Mouse (Mus musculus): ENCODE data around the gene Cntnap5a. TPM values are rescaled to one million over a fixed set of nuclear protein-coding genes. Genes with fewer than 3 reads are reported as not detected.

Cntnap5a gene
- polyA plus RNA-seq, 1 experiment = 0.10 TPM

DNA sequence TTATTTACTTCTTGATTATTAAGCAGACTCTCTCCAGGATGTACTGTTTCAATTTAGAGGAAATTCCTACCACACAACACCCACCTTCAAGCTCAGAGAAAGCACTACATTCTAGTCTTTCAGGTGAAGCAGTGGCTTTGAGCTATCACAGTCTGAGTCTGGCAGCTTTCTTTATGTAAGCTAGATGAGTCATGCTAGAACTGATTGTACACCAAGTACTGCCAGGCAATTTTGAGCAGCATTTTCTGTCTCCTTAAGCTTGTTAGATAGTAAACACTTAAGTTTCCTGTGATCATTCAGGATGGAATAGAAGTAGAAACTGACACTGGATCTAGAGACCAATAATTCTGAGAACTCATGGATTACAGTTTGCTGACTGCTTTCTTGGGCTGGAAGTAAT, 61.0 kb downstream of the Cntnap5a start:
- no peak overlapping the region for H3K9ac ChIP-seq (ENCODE audit: low read depth, poor library complexity, severe bottlenecking)
- no peaks in the 10 kb centered on the region for H3K4me1 ChIP-seq (ENCODE audit: control insufficient read depth, insufficient read depth, low read length)
- H3K9me3 ChIP-seq (replicated peaks; ENCODE audit: control insufficient read depth, insufficient read depth, low read length, poor library complexity, severe bottlenecking) = no peaks in the 10 kb centered on the region
- TF ChIP-seq EP300 (IDR thresholded peaks at IDR 0.05; ENCODE audit: insufficient read depth, low read depth, low read length) = no peak
- TF ChIP-seq POLR2A (IDR thresholded peaks at IDR 0.05; ENCODE audit: insufficient read depth, low read length) = no peak
- no peak for TF ChIP-seq CTCF (IDR thresholded peaks at IDR 0.05; ENCODE audit: low read depth, low read length)
- H3K4me3 ChIP-seq (ENCODE audit: low read depth, low read length) = no peak overlapping the region
- no peaks in the 10 kb centered on the region for H3K27me3 ChIP-seq (ENCODE audit: control insufficient read depth, insufficient read depth, low read length, poor library complexity, severe bottlenecking)
- H3K27ac ChIP-seq (ENCODE audit: insufficient read depth, low read length) = no peak overlapping the region
- H3K36me3 ChIP-seq (ENCODE audit: control insufficient read depth, insufficient read depth, low read length, poor library complexity, severe bottlenecking) = no peaks in the 10 kb centered on the region

DNA sequence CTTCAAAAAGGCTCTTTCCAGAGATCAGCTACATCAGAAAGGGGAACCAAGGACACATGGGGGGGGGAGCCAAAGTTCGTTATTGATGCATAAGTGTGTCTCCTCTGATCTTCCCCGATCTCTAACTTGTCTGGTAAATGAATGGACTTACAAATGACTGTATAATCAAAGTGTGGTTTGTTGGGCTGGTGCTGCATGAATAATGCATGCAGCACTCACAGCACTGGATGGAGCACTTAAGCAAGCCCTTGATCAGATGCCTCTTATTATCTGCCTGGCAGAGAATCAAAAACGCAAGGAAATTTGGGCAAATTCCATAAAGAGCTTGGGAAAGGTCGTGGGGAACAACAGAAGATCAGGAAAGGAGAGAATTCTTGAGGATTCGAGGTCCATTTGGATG, 100.2 kb downstream of the Cntnap5a start:
- Histone ChIP-seq H3K9ac (ENCODE audit: low read depth, poor library complexity, severe bottlenecking) (no peak overlapping the region), H3K9me3 (replicated peaks; ENCODE audit: control insufficient read depth, insufficient read depth, low read length, poor library complexity, severe bottlenecking) (no peaks in the 10 kb centered on the region), H3K27ac (ENCODE audit: insufficient read depth, low read length) (no peak overlapping the region), H3K4me3 (ENCODE audit: low read depth, low read length) (no peak overlapping the region), H3K36me3 (ENCODE audit: control insufficient read depth, insufficient read depth, low read length, poor library complexity, severe bottlenecking) (no peaks in the 10 kb centered on the region), H3K4me1 (ENCODE audit: control insufficient read depth, insufficient read depth, low read length) (no peaks in the 10 kb centered on the region), H3K27me3 (ENCODE audit: control insufficient read depth, insufficient read depth, low read length, poor library complexity, severe bottlenecking) (no peaks in the 10 kb centered on the region)
- TF ChIP-seq POLR2A (IDR thresholded peaks at IDR 0.05; ENCODE audit: insufficient read depth, low read length) (no peak), EP300 (IDR thresholded peaks at IDR 0.05; ENCODE audit: insufficient read depth, low read depth, low read length) (no peak), CTCF (IDR thresholded peaks at IDR 0.05; ENCODE audit: low read depth, low read length) (no peak)

DNA sequence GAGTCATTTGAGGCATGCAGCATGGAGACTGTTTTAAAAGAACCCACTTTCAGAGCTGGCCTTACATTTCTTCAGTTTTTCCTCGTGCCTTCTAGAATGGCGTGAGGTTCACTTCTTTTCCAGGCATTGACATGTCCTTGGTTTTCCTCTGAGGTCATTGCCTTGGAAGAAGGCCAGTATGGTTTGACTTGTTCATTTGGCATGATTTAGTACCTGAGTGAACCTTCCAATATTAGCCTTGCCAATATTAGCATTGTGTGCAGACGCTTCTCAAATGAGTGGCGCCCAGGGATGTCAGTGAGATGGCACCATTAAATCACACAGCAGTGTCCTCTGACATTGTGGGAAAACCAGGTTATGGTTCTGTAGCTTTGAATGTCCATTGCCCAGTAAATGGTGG, 158.0 kb downstream of the Cntnap5a start:
- H3K9ac ChIP-seq (ENCODE audit: low read depth, poor library complexity, severe bottlenecking) = no peak overlapping the region
- TF ChIP-seq CTCF (IDR thresholded peaks at IDR 0.05; ENCODE audit: low read depth, low read length) (no peak), POLR2A (IDR thresholded peaks at IDR 0.05; ENCODE audit: insufficient read depth, low read length) (no peak), EP300 (IDR thresholded peaks at IDR 0.05; ENCODE audit: insufficient read depth, low read depth, low read length) (no peak)
- H3K4me3 ChIP-seq (ENCODE audit: low read depth, low read length) = no peak overlapping the region
- no peaks in the 10 kb centered on the region for H3K9me3 ChIP-seq (replicated peaks; ENCODE audit: control insufficient read depth, insufficient read depth, low read length, poor library complexity, severe bottlenecking)
- H3K36me3 ChIP-seq (ENCODE audit: control insufficient read depth, insufficient read depth, low read length, poor library complexity, severe bottlenecking) = no peaks in the 10 kb centered on the region
- H3K27ac ChIP-seq (ENCODE audit: insufficient read depth, low read length) = no peak overlapping the region
- H3K27me3 ChIP-seq (ENCODE audit: control insufficient read depth, insufficient read depth, low read length, poor library complexity, severe bottlenecking) = no peaks in the 10 kb centered on the region
- H3K4me1 ChIP-seq (ENCODE audit: control insufficient read depth, insufficient read depth, low read length) = no peaks in the 10 kb centered on the region

DNA sequence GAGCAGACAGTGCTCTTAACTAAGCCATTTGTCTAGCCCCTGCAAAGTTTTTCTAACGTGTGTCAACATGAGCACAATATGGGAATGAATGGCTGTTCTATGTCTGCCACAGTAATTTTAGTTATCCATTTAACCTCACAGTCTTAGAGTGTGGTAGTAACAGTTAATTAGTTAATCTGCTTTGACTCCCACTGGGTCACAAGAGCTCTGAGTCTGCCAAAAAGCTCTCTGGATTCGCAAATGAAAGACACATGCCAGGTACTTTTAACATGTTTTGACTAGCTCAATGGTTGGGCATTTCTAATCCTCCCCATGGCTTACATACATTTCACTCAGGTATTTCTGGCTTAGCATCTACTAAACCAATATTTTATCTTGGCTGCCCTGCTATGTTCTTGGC, 163.0 kb downstream of the Cntnap5a start:
- Histone ChIP-seq H3K9me3 (replicated peaks; ENCODE audit: control insufficient read depth, insufficient read depth, low read length, poor library complexity, severe bottlenecking) (no peaks in the 10 kb centered on the region), H3K4me1 (ENCODE audit: control insufficient read depth, insufficient read depth, low read length) (no peaks in the 10 kb centered on the region), H3K27ac (ENCODE audit: insufficient read depth, low read length) (no peak overlapping the region)

DNA sequence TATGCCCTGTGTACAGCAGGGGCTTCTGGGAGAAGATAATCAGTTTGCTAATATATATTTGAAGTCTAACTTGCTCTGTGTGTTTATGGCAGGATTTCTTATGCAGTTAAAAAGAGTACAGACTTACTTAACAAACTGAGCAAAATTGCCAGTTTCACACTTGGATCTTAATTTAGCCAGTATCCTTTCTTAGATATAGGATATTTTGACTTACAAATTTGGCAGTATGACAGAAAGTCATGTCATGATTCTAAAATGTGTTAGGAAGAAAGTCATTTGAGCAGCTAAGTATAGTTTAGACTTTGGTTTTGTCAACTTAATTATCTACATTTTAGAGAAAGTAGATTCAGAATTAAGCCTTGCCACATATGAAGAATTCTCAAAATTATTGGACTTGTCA, 167.7 kb downstream of the Cntnap5a start:
- Histone ChIP-seq H3K27me3 (ENCODE audit: control insufficient read depth, insufficient read depth, low read length, poor library complexity, severe bottlenecking) (no peaks in the 10 kb centered on the region), H3K9ac (ENCODE audit: low read depth, poor library complexity, severe bottlenecking) (no peak overlapping the region), H3K36me3 (ENCODE audit: control insufficient read depth, insufficient read depth, low read length, poor library complexity, severe bottlenecking) (no peaks in the 10 kb centered on the region), H3K9me3 (replicated peaks; ENCODE audit: control insufficient read depth, insufficient read depth, low read length, poor library complexity, severe bottlenecking) (no peaks in the 10 kb centered on the region), H3K4me1 (ENCODE audit: control insufficient read depth, insufficient read depth, low read length) (no peaks in the 10 kb centered on the region), H3K4me3 (ENCODE audit: low read depth, low read length) (no peak overlapping the region), H3K27ac (ENCODE audit: insufficient read depth, low read length) (no peak overlapping the region)
- TF ChIP-seq EP300 (IDR thresholded peaks at IDR 0.05; ENCODE audit: insufficient read depth, low read depth, low read length) (no peak), CTCF (IDR thresholded peaks at IDR 0.05; ENCODE audit: low read depth, low read length) (no peak), POLR2A (IDR thresholded peaks at IDR 0.05; ENCODE audit: insufficient read depth, low read length) (no peak)

More for the DNA sequence above, 163.0 kb downstream of the Cntnap5a start:
- no peak overlapping the region for H3K9ac ChIP-seq (ENCODE audit: low read depth, poor library complexity, severe bottlenecking)
- no peaks in the 10 kb centered on the region for H3K36me3 ChIP-seq (ENCODE audit: control insufficient read depth, insufficient read depth, low read length, poor library complexity, severe bottlenecking)
- TF ChIP-seq EP300 (IDR thresholded peaks at IDR 0.05; ENCODE audit: insufficient read depth, low read depth, low read length) (no peak), POLR2A (IDR thresholded peaks at IDR 0.05; ENCODE audit: insufficient read depth, low read length) (no peak), CTCF (IDR thresholded peaks at IDR 0.05; ENCODE audit: low read depth, low read length) (no peak)
- H3K27me3 ChIP-seq (ENCODE audit: control insufficient read depth, insufficient read depth, low read length, poor library complexity, severe bottlenecking) = no peaks in the 10 kb centered on the region
- H3K4me3 ChIP-seq (ENCODE audit: low read depth, low read length) = no peak overlapping the region

DNA sequence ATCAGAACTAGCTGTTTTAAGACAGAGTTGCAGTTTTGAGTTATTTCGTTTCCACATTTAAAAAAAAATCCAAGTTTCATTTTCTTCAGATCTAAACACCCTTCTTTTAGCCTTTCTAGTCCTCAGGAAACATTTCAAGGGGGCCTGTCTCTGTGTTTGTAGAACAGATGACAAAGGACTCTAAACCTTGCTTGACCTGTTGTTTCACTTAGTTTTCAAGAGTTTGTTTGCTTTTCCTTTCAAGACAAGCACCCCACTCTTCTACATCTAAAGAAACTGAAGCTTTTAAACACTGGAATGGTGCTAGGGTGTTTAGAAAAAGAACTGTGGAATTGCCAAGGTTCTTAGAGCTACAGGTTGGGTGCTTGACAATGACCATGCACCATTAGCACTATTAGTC, 233.8 kb downstream of the Cntnap5a start:
- TF ChIP-seq CTCF (IDR thresholded peaks at IDR 0.05; ENCODE audit: low read depth, low read length) (no peak), POLR2A (IDR thresholded peaks at IDR 0.05; ENCODE audit: insufficient read depth, low read length) (no peak), EP300 (IDR thresholded peaks at IDR 0.05; ENCODE audit: insufficient read depth, low read depth, low read length) (no peak)
- Histone ChIP-seq H3K4me1 (ENCODE audit: control insufficient read depth, insufficient read depth, low read length) (no peaks in the 10 kb centered on the region), H3K9me3 (replicated peaks; ENCODE audit: control insufficient read depth, insufficient read depth, low read length, poor library complexity, severe bottlenecking) (no peaks in the 10 kb centered on the region), H3K27me3 (ENCODE audit: control insufficient read depth, insufficient read depth, low read length, poor library complexity, severe bottlenecking) (no peaks in the 10 kb centered on the region), H3K4me3 (ENCODE audit: low read depth, low read length) (no peak overlapping the region), H3K36me3 (ENCODE audit: control insufficient read depth, insufficient read depth, low read length, poor library complexity, severe bottlenecking) (no peaks in the 10 kb centered on the region), H3K27ac (ENCODE audit: insufficient read depth, low read length) (no peak overlapping the region), H3K9ac (ENCODE audit: low read depth, poor library complexity, severe bottlenecking) (no peak overlapping the region)

Measured in ES-Bruce4 (cell line).